Mouse (Mus musculus) left cerebral cortex, adult 8-10 months (tissue): ENCODE results near the gene Traf3ip2. TPM values are rescaled to one million over a fixed set of nuclear protein-coding genes. Genes with fewer than 3 reads are reported as not detected.
A peak's percentile ranks its signal among the peaks of the same experiment; 100 is the strongest.

ENCODE experiments used
- DNase-seq, 2 experiments: peaks; one replicate each; pipeline ENCODE4 v3.0.0; 2022; ENCODE audit warnings: low spot score in 2 of 2
- total RNA-seq, 4 experiments: library from RNA; stranded (reverse); gene quantifications; 2 replicates each; pipeline ENCODE4 v1.2.4; 2022

The Traf3ip2 gene
- 1 to 10 TPM; 1.1 to 2.0 (median 1.5) TPM for total RNA-seq

DNA sequence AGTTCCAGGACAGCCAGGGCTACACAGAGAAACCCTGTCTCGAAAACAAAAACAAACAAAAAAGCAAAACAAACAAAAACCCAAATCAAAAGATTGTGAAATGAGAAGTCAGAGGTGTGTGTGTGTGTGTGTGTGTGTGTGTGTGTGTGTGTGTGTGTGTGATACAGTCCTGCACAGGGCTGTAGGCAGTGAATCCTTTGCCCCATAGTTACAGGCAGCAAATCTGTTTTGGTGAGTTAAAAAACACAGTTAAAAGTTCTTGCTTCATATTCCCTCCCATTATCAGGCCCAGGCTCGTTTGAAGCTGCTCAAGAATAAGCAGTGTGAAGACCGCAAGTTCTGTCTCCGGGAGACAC, at the start of gene Traf3ip2:
Gene Traf3ip2 (plus strand): TSS at position 302 of the 356 bp plus-strand sequence.
- no peak for DNase-seq

DNA sequence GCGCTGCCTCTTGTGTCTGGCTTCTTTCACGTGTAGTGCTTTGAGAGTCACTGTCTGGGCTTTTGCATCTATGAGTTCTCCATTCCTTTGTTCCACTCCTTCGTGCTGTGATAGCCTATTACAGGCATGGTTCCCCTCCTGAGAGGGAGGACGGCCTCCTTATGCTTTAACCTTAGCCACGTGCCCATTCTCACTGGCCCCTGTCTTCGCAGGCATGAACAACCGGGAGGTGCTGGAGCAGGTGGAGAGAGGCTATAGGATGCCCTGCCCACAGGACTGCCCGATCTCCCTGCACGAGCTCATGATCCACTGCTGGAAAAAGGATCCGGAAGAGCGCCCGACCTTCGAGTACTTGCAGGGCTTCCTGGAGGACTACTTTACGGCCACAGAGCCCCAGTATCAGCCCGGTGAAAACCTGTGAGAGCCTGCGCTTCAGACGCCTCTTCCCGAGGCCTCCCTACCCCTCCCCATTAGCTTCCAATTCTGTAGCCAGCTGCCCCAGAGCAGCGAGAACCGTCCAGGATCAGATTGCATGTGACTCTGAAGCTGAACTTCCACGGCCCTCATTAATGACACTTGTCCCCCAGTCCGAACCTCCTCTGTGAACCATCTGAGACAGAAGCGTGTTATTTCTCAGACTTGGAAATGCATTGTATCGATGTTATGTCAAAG, 49.0 kb upstream of the Traf3ip2 start:
- no peak for DNase-seq

DNA sequence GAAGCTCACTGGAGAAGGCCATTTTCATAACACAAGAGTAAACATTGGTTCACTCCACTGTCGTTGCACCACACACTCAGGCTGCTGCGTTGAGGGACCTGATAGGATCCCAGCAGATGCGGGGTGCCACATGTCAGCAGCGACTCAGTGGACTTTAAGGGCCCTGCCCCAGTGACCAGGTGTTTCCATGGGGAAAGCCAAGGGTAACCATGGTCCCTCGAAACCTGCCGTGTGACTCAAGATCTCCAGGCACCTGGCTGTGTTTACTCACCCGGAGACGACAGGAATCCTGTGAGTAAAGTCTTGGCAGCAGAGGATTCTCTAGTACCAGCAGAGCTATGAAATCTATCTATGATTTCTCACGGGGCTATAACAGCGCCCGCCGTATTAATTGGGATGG, 45.8 kb upstream of the Traf3ip2 start:
- no peak for DNase-seq

DNA sequence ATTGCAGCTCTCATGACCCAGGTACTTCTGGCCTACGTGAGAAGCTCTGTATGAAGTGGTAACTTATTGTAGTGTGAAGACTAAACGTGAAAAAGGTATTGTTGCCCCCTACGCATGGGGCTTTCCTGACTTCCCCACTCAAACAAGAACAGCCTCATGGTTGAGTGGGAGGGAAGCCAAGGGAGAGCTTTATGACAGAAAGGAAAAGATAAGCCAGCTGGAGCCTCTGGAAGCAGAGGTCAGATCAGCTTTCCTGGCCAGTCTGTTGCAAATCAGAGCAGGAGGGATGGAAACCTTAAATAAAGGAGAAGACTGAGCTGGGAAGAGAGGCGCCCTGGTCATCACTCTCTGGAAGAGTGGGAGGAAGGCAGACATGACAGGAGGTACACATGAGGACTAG, 43.7 kb upstream of the Traf3ip2 start:
- DNase-seq = no peak

- no peak for DNase-seq
Observed at GRCm38 (mm10) chr10:39571011-39571410, 41.7 kb upstream of the Traf3ip2 start.

DNA sequence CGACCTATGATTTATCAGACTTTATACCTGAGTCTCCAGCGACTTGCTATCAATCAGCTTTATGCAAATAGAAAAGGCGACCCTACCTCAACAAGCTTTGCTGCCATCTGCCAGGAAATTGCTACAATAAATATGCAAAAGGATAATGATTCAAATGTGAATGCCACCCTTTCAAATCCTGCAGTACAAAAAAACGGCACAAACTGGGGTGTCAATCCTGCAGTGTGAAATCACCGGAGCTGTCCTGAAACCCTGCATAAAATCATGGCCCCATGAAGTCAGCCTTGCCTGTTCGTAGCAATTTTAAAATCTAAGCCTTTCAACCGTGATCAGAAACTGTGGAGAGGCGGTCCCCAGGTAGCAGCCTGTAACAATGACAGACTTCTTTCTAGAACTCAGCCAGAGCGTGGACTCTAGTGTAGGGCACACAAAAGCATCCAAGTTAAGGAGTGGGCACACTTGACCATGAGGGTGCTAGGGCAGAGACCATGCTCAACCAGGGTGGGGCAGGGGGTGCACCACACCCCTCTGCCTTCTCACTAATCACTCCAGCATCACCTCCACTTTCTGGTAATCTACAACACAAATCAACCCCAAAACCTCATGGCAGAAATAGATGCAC, 40.6 kb upstream of the Traf3ip2 start:
- DNase-seq = no peak

DNA sequence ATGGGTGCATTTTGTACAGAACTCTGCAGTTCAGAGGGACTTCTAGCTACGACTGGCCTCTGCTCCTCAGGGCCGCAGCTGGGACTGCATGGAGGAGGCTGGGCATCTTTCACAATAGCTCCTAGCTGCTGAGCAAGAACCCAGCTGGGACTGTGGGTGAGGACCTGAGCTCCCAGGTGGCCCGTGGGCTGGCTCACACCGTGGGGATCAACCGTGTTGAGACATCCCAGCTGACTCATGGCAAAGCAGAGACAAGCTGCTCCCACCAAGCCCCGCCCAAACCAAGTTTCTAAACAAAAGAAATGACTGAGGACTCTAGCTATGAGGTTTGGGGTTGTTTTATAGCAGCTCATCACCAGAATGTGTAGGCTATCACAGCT, 40.1 kb upstream of the Traf3ip2 start:
- DNase-seq = peak in 1 of 2 experiments; percentile 90

DNA sequence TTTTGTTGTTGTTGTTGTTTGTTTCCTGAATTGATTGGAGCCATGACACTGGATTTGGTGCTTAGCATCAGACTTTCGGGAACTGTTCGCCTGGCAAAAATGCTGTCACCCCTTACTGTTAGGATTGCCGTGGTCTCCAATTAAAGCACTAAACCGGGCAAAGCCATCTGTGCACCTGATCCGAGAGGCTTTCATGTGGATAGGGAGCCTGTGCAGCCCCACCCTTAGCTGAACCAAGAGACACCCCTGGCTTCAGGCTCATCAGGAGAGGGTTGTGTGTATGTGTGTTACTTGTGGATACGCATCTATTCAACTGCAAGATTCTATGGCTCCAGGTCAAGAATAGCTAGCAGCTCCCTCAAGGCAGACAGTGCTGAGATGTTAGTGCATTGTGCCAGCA, 36.3 kb upstream of the Traf3ip2 start:
- DNase-seq = no peak

DNA sequence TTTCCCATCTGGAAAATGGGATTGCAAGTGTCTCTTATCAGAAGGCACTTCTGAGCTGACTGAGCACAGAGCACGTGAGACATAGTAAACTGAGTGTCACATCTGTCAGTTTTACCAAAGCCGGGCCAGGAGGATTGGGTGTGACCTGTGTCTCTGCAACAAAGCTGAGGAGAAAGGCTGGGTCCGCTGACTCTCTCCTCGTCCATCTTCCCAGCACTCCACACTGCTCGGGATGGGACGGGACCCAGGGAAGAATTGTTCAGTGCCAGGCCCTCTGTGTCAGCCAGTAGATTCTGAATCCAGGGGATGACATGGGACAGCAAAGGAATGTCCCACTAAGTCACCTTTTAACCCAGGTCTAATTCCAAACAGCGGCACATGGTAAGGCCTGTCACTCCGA, 32.3 kb upstream of the Traf3ip2 start:
- no peak for DNase-seq

DNA sequence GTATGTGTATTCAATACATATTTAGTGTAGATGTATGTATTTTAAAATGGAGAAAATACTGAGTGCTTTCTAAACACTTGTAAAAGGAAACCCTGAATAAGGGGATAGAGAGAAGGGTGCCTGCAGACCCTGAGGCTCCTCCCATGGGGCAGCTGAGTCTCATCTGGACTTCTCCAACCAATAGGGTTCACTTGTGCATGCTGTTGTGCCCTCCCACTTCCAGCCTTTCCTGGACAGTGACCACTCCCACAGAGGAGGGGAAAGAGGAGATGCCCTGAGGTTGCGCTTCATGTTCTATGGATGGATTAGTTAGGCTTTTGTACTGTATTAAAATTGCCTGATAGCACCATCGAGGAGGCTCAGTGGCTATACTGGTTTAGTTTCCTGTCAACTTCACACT, 30.3 kb upstream of the Traf3ip2 start:
- no peak for DNase-seq

DNA sequence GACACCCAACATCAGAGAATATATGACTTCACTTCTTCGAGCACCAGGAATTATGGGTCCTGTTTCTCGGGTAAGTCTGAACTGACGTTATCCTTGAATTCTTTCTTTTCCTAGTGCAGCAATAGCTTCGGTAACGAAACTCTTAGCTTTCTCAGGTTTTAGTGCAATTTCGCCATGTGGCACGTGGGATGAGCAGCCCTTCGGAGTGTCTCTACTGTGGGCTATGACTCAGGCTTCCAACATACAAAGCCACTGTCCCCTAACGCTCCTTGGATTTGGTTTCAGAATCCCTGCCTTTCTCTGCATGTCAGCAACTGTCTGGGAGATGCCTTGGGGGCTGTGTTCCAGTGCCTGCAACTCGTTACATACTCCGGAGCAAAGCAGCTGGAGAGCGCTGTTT, 29.0 kb upstream of the Traf3ip2 start:
- peak in 1 of 2 experiments; percentile 37 for DNase-seq

GRCm38 (mm10) chr10:39587290-39587925, 25.3 kb upstream of the Traf3ip2 start:
- no peak for DNase-seq

DNA sequence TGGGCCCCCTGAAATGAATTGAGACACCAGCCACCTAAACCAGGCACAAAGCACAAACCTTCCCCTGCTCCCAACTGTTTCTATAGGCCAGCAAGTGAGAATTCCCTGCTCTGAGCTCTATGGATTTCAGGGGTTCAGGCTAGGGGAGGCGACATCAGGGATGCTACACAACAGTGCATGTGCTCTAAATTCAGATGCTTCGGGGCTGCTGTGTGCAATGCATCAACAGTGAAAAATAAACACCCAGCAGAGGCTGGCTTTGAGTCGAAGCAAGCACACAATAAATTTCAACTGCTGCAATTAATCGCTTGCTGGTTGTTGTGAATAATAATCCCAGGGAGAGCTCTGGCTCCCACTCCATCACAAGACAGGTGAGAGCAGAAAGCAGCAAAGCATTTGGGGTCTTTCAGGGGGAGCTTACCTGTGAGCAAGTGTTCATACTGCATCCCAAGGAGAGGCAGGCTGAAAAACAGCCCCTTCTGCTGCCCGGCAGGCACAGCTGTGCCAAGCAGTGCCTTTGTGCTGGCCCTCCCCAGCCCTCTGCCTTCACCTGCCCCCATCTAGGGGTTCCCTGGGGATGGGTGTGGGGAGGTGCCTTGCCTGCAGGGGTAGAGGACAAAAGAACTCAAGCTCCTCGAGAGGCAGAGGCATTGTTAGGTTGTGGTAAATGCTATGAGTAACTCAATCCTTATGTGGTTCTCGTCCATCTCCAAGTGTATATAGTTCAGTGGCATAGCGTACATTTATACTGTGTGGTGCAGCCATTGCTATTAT, 24.6 kb upstream of the Traf3ip2 start:
- DNase-seq = no peak

DNA sequence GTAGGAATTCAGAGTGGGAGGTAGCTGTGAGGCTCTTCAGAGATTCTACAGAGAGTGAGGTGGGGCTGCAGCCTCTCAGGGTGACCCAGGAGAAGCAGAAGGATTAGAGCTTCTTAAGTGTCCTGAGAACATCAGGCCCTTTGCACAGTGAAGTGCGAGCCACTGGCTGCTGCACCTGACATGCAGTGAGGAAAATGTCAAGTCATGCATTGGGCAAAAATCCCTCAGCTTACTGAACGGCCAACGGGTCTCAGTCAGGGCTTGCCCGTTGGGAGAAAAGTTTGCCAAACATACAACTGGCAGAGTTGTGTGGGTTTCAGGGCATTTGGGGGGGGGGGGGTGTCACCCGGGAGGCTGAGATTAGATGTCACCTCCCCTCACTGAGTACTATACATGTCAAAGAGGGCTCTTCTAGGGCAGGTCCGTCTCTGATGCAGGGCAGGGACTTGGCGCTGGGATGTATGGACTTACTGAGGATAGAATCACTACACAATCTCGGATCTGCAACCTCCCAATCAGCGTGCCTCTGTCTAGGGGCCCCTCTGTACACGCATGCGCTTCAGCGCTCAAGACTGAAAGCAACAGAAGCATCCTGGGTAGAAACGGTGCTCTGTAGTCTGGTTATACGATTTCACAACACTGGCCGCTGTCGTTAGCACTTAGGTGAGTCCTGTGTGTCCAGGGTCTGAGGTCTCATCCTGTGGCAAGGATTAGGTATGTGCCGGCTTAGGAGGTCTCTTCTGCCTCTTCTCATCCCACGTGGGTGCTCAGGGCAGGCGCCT, 22.8 kb upstream of the Traf3ip2 start:
- no peak for DNase-seq

GRCm38 (mm10) chr10:39590629-39591028, 22.1 kb upstream of the Traf3ip2 start:
- DNase-seq = no peak

DNA sequence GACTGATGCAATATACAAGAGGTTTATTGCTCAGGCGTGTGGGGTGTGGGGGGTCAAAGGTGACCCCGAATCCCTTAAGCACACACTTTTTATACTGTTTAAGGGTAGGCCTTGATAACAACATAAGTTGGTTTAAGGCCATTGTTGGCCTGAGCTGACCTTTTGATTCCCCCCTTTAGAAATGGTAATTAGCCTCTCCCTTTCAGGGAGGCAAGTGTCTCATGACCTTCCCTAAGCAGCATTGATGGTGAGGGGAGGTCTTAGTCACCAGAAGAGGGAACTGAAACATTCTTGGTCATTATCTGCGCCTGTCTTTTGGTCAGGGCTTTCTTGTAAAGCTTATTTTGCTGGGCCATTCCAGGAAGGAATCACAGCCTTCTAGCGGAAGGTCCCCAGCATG, 20.2 kb upstream of the Traf3ip2 start:
- DNase-seq = no peak

GRCm38 (mm10) chr10:39594716-39595115, 18.0 kb upstream of the Traf3ip2 start:
- no peak for DNase-seq

GRCm38 (mm10) chr10:39595862-39596261, 16.9 kb upstream of the Traf3ip2 start:
- no peak for DNase-seq

DNA sequence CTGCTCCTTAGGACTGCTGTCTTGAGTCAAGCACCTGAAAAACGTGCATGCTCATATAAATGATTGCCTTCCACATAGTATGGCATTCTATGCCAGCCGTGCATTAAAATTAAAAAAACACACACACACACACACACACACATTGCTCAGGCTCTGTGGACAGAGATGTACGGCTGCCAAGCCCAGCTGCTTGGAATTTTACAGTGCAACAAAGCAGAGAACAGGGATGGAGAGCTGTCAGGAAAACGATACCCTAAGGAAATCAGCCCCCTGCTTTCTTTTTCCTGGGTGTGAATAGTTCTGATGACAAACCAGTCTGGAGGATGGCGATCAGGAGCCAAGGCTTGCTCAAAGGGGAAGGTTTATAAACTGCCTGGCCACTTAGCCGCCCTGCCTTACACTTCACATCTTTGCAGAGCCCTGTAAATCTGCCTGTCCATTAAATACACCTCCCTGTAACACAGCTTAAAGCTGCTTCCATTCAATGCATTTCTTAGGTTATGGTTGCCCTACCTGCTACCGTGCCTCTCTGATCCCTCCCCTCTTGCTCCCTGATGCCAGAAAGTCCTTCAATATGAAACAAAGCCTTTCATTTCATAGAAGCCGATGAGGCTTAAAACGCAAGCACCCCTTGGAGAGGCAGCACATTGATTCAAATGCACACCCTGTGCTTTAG, 15.5 kb upstream of the Traf3ip2 start:
- no peak for DNase-seq

DNA sequence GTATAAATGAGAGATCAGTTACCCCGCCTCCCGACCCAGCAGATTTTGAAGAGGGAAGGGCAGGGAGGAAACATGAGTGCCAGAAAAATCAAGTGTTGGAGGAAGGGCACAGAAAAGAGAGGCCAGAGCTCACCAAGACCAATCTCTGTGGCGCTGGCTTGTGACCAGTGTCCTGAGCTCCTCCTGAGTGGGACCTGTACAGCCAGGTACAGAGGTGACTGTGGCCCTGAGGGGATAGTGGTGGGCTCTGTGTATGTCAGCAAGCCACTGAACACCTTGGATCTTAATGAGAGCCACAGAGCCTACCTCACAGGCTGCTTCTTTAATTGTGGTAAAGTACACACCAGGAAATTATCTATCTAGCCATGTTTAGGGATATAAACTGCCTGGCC, 14.9 kb upstream of the Traf3ip2 start:
- DNase-seq = no peak

DNA sequence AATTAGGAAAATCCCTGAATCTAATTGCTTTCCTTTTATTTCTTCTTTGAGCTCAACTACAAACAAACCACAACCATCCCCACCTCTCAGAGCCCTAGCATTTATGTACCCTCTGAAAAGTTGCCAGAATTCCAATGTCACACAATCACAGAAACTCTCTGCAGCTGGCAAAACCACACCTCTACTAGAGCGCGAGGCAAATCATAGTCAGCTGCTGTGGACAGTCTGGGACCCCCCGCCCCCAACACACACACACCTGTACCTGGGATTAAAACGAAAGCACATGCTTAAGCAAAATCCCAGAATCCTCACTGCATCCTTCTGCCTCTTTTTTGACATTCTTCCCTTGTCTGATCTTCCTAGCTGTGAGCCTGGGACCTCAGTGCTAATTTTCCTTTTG, 13.1 kb upstream of the Traf3ip2 start:
- DNase-seq = no peak
